Mouse (Mus musculus) activated CD4-positive, CD25-positive, alpha-beta regulatory T cell, adult 4 months (primary cell): ENCODE measurements around the gene Ccnj. TPM values are rescaled to one million over a fixed set of nuclear protein-coding genes. Genes with fewer than 3 reads are reported as not detected.

Experiments used
- ATAC-seq: one replicate; pipeline ENCODE4 v1.8.0; 2017
- polyA plus RNA-seq, 2 experiments: library from polyadenylated mRNA; unstranded; fragments of 100-300 nt; shearing (Covaris generic); gene quantifications; one replicate each; pipeline ENCODE4 v1.2.1; 2017

Ccnj gene
- 1 to 10 TPM; 3.1 to 3.2 TPM for polyA plus RNA-seq

GRCm38 (mm10) chr19:40830703-40831415 is at the start of gene Ccnj:
Ccnj (plus strand) TSS chr19:40831279.
- ATAC-seq, result peak; percentile 85

- ATAC-seq, result peak; percentile 14
These were observed 42.9 kb upstream of the Ccnj start for GRCm38 (mm10) chr19:40788004-40788714.

- ATAC-seq, result no peak
These were observed 42.4 kb upstream of the Ccnj start for GRCm38 (mm10) chr19:40788715-40789084.

GRCm38 (mm10) chr19:40805176-40805737 is 25.8 kb upstream of the Ccnj start:
- no peak for ATAC-seq

- peak; percentile 84 for ATAC-seq
These were observed 21.2 kb upstream of the Ccnj start for GRCm38 (mm10) chr19:40809858-40810257.

- no peak for ATAC-seq
These were observed 19.2 kb upstream of the Ccnj start for GRCm38 (mm10) chr19:40811840-40812239.

- ATAC-seq, result no peak
These were observed 18.3 kb upstream of the Ccnj start for GRCm38 (mm10) chr19:40812778-40813177.

- no peak for ATAC-seq
These were observed 17.7 kb upstream of the Ccnj start for GRCm38 (mm10) chr19:40813385-40813784.

GRCm38 (mm10) chr19:40815645-40816183 is 15.4 kb upstream of the Ccnj start:
- no peak for ATAC-seq

- ATAC-seq, result no peak
These were observed 13.1 kb upstream of the Ccnj start for GRCm38 (mm10) chr19:40817901-40818532.

GRCm38 (mm10) chr19:40818764-40819163 is 12.3 kb upstream of the Ccnj start:
- peak; percentile 90 for ATAC-seq

GRCm38 (mm10) chr19:40821306-40821825 is 9.7 kb upstream of the Ccnj start:
- ATAC-seq, result no peak

- ATAC-seq, result no peak
These were observed 5.4 kb upstream of the Ccnj start for GRCm38 (mm10) chr19:40825636-40826035.

GRCm38 (mm10) chr19:40826735-40827134 is 4.3 kb upstream of the Ccnj start:
- ATAC-seq, result no peak

GRCm38 (mm10) chr19:40830198-40830597 is 881 bp upstream of the Ccnj start:
- ATAC-seq, result no peak

- peak; percentile 29 for ATAC-seq
These were observed 530 bp downstream of the Ccnj start for GRCm38 (mm10) chr19:40831416-40832201.

- no peak for ATAC-seq
These were observed 1.3 kb downstream of the Ccnj start for GRCm38 (mm10) chr19:40832361-40832760.

- no peak for ATAC-seq
These were observed 3.4 kb downstream of the Ccnj start for GRCm38 (mm10) chr19:40834436-40834835.

GRCm38 (mm10) chr19:40838205-40838604 is 7.1 kb downstream of the Ccnj start:
- ATAC-seq, result no peak

- no peak for ATAC-seq
These were observed 9.2 kb downstream of the Ccnj start for GRCm38 (mm10) chr19:40840303-40840702.

- ATAC-seq, result no peak
These were observed 10.0 kb downstream of the Ccnj start for GRCm38 (mm10) chr19:40841083-40841482.

GRCm38 (mm10) chr19:40841593-40841992 is 10.5 kb downstream of the Ccnj start:
- ATAC-seq, result no peak
